In genomic region chr3:56183159-56184133, GRCm38 (mm10) we compare ENCODE assay signal across 8 mouse cellular contexts. TPM values are rescaled to one million over a fixed set of nuclear protein-coding genes. Genes with fewer than 3 reads are reported as not detected.
DNase-seq lines count a peak whose midpoint lies in the region; ATAC-seq and TF ChIP-seq lines count a peak whose summit lies in the region.

Nbea (minus strand) TSS chr3:56183701.

- peak; percentile 20 for DNase-seq in CD4-positive, CD25-positive, alpha-beta regulatory T cell, adult 2 months (ENCODE audit: low read depth, low spot score)
- peak; percentile 87 to 93 for DNase-seq in heart, adult 2 months
- DNase-seq in kidney, adult 8-10 months = peak; percentile 77 to 79
- peak; percentile 88 for DNase-seq in limb, embryonic 10.5 days (ENCODE audit: low spot score)
- peak; percentile 94 for DNase-seq in midbrain, embryonic 14.5 days
- peak; percentile 16 to 66 for DNase-seq in spleen, postnatal 4 days (ENCODE audit: low spot score in 2 of 2)

- H3K36me3 ChIP-seq in embryonic facial prominence, embryonic 13.5 days = no peaks in the 10 kb centered on the region
- no peaks in the 10 kb centered on the region for H3K36me3 ChIP-seq in heart, adult 2 months (ENCODE audit: control insufficient read depth, insufficient read depth, low read length)
- no peaks in the 10 kb centered on the region for H3K36me3 ChIP-seq in limb, embryonic 10.5 days
- no peaks in the 10 kb centered on the region for H3K36me3 ChIP-seq in midbrain, embryonic 14.5 days (ENCODE audit: control insufficient read depth, insufficient read depth, low read length)

- intact Hi-C loops in heart, adult 2 months (cut with DNase I) = loop anchor here (5.0 to 10.0 kb wide), 2 partner anchors 101 to 179 kb away; no protein-coding TSS in a partner anchor

- ATAC-seq in CD4-positive, CD25-positive, alpha-beta regulatory T cell, adult 4 months = no peak
- peak; percentile 82 for ATAC-seq in embryonic facial prominence, embryonic 13.5 days (ENCODE audit: insufficient number of reproducible peaks, insufficient read depth, low FRiP score, low TSS enrichment, low read depth)
- peak; percentile 88 for ATAC-seq in midbrain, embryonic 14.5 days (ENCODE audit: low FRiP score, low TSS enrichment)

- H3K9me3 ChIP-seq in embryonic facial prominence, embryonic 13.5 days = no peaks in the 10 kb centered on the region
- no peaks in the 10 kb centered on the region for H3K9me3 ChIP-seq in limb, embryonic 10.5 days (replicated peaks)
- H3K9me3 ChIP-seq in midbrain, embryonic 14.5 days (ENCODE audit: control insufficient read depth, low read length) = no peaks in the 10 kb centered on the region

- peaks cover 1% of the 10 kb centered on the region; the same call in 1 of the 2 replicates for H3K79me2 ChIP-seq in heart, adult 2 months (replicated peaks; ENCODE audit: control insufficient read depth, insufficient read depth, low read length)

- H3K4me2 ChIP-seq in embryonic facial prominence, embryonic 13.5 days = peak within 1 kb of the TSS; percentile 96
- H3K4me2 ChIP-seq in midbrain, embryonic 14.5 days (ENCODE audit: low read length) = peak within 1 kb of the TSS; percentile 82

- no peak for TF ChIP-seq EP300 in heart, adult 2 months (IDR thresholded peaks at IDR 0.05; ENCODE audit: insufficient read depth, low read depth, low read length)

- H3K27me3 ChIP-seq in embryonic facial prominence, embryonic 13.5 days = peaks cover 9% of the 10 kb centered on the region; the same call in 1 of the 2 replicates
- no peaks in the 10 kb centered on the region for H3K27me3 ChIP-seq in heart, adult 2 months (ENCODE audit: control insufficient read depth, insufficient read depth, low read length)
- H3K27me3 ChIP-seq in limb, embryonic 10.5 days (ENCODE audit: low read depth, poor library complexity, severe bottlenecking) = peaks cover 5% of the 10 kb centered on the region; the same call in 1 of the 2 replicates
- no peaks in the 10 kb centered on the region for H3K27me3 ChIP-seq in midbrain, embryonic 14.5 days (ENCODE audit: control insufficient read depth, insufficient read depth, low read length)

- H3K4me3 ChIP-seq in embryonic facial prominence, embryonic 13.5 days = peak within 1 kb of the TSS; percentile 94
- peak within 1 kb of the TSS; percentile 65 for H3K4me3 ChIP-seq in heart, adult 2 months
- H3K4me3 ChIP-seq in limb, embryonic 10.5 days = peak within 1 kb of the TSS; percentile 94
- peak within 1 kb of the TSS; percentile 98 for H3K4me3 ChIP-seq in midbrain, embryonic 14.5 days (replicated peaks; ENCODE audit: low read depth, low read length)

- no peak for TF ChIP-seq POLR2A in heart, adult 2 months (IDR thresholded peaks at IDR 0.05; ENCODE audit: insufficient read depth, low read depth, low read length)

- peak within 1 kb of the TSS; percentile 96 for H3K9ac ChIP-seq in embryonic facial prominence, embryonic 13.5 days
- peak within 1 kb of the TSS; percentile 97 for H3K9ac ChIP-seq in heart, adult 2 months (ENCODE audit: low read depth, low read length)
- peak within 1 kb of the TSS; percentile 98 for H3K9ac ChIP-seq in midbrain, embryonic 14.5 days (replicated peaks; ENCODE audit: low read length)

- TF ChIP-seq CTCF in heart, adult 2 months (IDR thresholded peaks at IDR 0.05) = peak; percentile 71

- peaks cover 14% of the 10 kb centered on the region for H3K4me1 ChIP-seq in embryonic facial prominence, embryonic 13.5 days
- H3K4me1 ChIP-seq in heart, adult 2 months (ENCODE audit: control insufficient read depth, insufficient read depth, low read length) = no peaks in the 10 kb centered on the region; the same call in 1 of the 2 replicates
- H3K4me1 ChIP-seq in limb, embryonic 10.5 days = peaks cover 19% of the 10 kb centered on the region
- H3K4me1 ChIP-seq in midbrain, embryonic 14.5 days (ENCODE audit: control insufficient read depth, insufficient read depth, low read length) = peaks cover 13% of the 10 kb centered on the region

- H3K27ac ChIP-seq in embryonic facial prominence, embryonic 13.5 days = peak within 1 kb of the TSS; percentile 91
- H3K27ac ChIP-seq in heart, adult 2 months = peak within 1 kb of the TSS; percentile 84
- H3K27ac ChIP-seq in limb, embryonic 10.5 days = peak within 1 kb of the TSS; percentile 97
- H3K27ac ChIP-seq in midbrain, embryonic 14.5 days (replicated peaks; ENCODE audit: low read depth, low read length) = peak within 1 kb of the TSS; percentile 97

- under 1% methylated on average over 69 of the region's 131 CpGs for WGBS in embryonic facial prominence, embryonic 13.5 days
- 1% methylated on average over 116 of the region's 131 CpGs for WGBS in heart, adult 2 months
- WGBS in limb, embryonic 10.5 days = 2% methylated on average over 130 of the region's 131 CpGs
- WGBS in midbrain, embryonic 14.5 days = under 1% methylated on average over 122 of the region's 131 CpGs

RNA-seq across cellular contexts. Expression of gene Nbea, which starts in this region (rescaled TPM):
- under 1 TPM; 0.16 to 0.25 TPM for polyA plus RNA-seq in CD4-positive, CD25-positive, alpha-beta regulatory T cell, adult 4 months (2017; shearing (Covaris generic))
- polyA plus RNA-seq in embryonic facial prominence, embryonic 13.5 days (2015; fragmentation: Nextera tagmentation; extraction: Ambion mirVana) = 24.0 and 27.6 TPM in 2 replicates
- total RNA-seq in heart, adult 2 months (2021) = 10 to 100 TPM; 11.9 to 12.4 TPM
- 6.2 and 9.7 TPM in 2 replicates for polyA plus RNA-seq in heart, adult 2 months (2012; rRNA removed)
- 10.8 and 19.7 TPM in 2 replicates for polyA plus RNA-seq in limb, embryonic 10.5 days (2016; fragmentation: Nextera tagmentation; extraction: Ambion mirVana)
- 90.6 and 106 TPM in 2 replicates for polyA plus RNA-seq in midbrain, embryonic 14.5 days (2014; fragmentation: Nextera tagmentation; extraction: Ambion mirVana)

Comparison
In these comparisons a context has a peak if more than half of its experiments do, and no peak if none do; other contexts are left out.
1. DNase-seq: peak in every context shown above with its lines; median percentile 94 in midbrain, embryonic 14.5 days; 90 in heart, adult 2 months; 88 in limb, embryonic 10.5 days; 78 in kidney, adult 8-10 months; 41 in spleen, postnatal 4 days; 20 in CD4-positive, CD25-positive, alpha-beta regulatory T cell, adult 2 months.